Mouse (Mus musculus) ES-E14 (cell line): ENCODE results near the gene Gal. TPM values are rescaled to one million over a fixed set of nuclear protein-coding genes. Genes with fewer than 3 reads are reported as not detected.

Source experiments
- DNase-seq: peaks from one replicate; pipeline ENCODE4 v3.0.0-alpha.2; 2013; ENCODE audit warnings: low read depth, low spot score
- H3K27ac ChIP-seq: 2 replicates; pipeline ENCODE4 v1.5.1; 2012; ENCODE audit warnings: low read depth, mild to moderate bottlenecking, low read length, moderate library complexity, mixed read lengths; ENCODE audit not compliant: poor library complexity, insufficient read depth, severe bottlenecking
- H3K36me3 ChIP-seq: 2 replicates; pipeline ENCODE4 v1.6.1; 2012; ENCODE audit warnings: mild to moderate bottlenecking, low read length, moderate library complexity, mixed read lengths; ENCODE audit not compliant: control insufficient read depth, poor library complexity, insufficient read depth, severe bottlenecking
- H3K4me1 ChIP-seq, 2 experiments: fragments of 150-350 bp in 1 of 2; sonication (generic) in 1 of 2; 2 replicates each; pipeline ENCODE4 v1.6.1; 2012; ENCODE audit warnings: low read length in 2 of 2, mild to moderate bottlenecking in 1 of 2, mixed read lengths in 1 of 2; ENCODE audit not compliant: control insufficient read depth in 2 of 2, insufficient read depth in 2 of 2, poor library complexity in 1 of 2
- H3K4me3 ChIP-seq, 2 experiments: fragments of 150-350 bp in 1 of 2; sonication (generic) in 1 of 2; 2 replicates each; pipeline ENCODE4 v1.5.1; 2012; ENCODE audit warnings: low read length in 2 of 2, low read depth in 1 of 2, mild to moderate bottlenecking in 1 of 2, mixed read lengths in 1 of 2; ENCODE audit not compliant: insufficient read depth in 1 of 2, poor library complexity in 1 of 2, severe bottlenecking in 1 of 2
- H3K9ac ChIP-seq: 2 replicates; pipeline ENCODE4 v1.6.1; 2012; ENCODE audit warnings: low read depth, mild to moderate bottlenecking, low read length, mixed read lengths; ENCODE audit not compliant: poor library complexity, insufficient read depth, severe bottlenecking
- H3K9me3 ChIP-seq: fragments of 150-350 bp; sonication (generic); 2 replicates; pipeline ENCODE4 v1.6.1; 2012; ENCODE audit warnings: low read depth, mild to moderate bottlenecking, low read length; ENCODE audit not compliant: control insufficient read depth, insufficient read depth
- CHD2 ChIP-seq: IDR thresholded peaks from 2 replicates; pipeline ENCODE4 v1.6.1; 2014; ENCODE audit warnings: mild to moderate bottlenecking, low read depth, low read length, inconsistent platforms
- HCFC1 ChIP-seq: IDR thresholded peaks from 2 replicates; pipeline ENCODE4 v1.6.1; 2012; ENCODE audit warnings: low read length, inconsistent platforms, borderline replicate concordance; ENCODE audit not compliant: insufficient read depth
- MAFK ChIP-seq: IDR thresholded peaks from 2 replicates; pipeline ENCODE4 v1.6.1; 2014; ENCODE audit warnings: mild to moderate bottlenecking, low read depth, low read length, inconsistent platforms; ENCODE audit not compliant: insufficient read depth
- ZC3H11A ChIP-seq: IDR thresholded peaks from 2 replicates; pipeline ENCODE4 v1.6.1; 2012; ENCODE audit warnings: low read depth, mild to moderate bottlenecking, inconsistent platforms, low read length, borderline replicate concordance
- ZNF384 ChIP-seq: IDR thresholded peaks from 2 replicates; pipeline ENCODE4 v1.6.1; 2012; ENCODE audit warnings: low read depth, low read length, inconsistent platforms
- in situ Hi-C, 2 experiments: fragments of 600-800 bp; cut with MboI; formaldehyde crosslinking; loops; one replicate each; pipeline ENCODE4 v1.15.1; 2025; ENCODE audit warnings: low sequenced_read_pairs in 2 of 2, inconsistent platforms in 1 of 2; ENCODE audit not compliant: unreplicated experiment in 2 of 2
- total RNA-seq: library from RNA; depleted of rRNA; stranded (reverse); fragments of 300-350 nt; gene quantifications from 2 replicates; pipeline ENCODE4 v1.2.3, GENCODE M21; 2012

The Gal gene
- total RNA-seq, 1 experiment: 0.27 TPM

GRCm38 (mm10) chr19:3451170-3451569 is 36.8 kb upstream of the Gal start:
- DNase-seq: peak; percentile 55
- in situ Hi-C loops: no loop called here
- H3K27ac ChIP-seq: no peak overlapping the region
- peaks cover 10% of the 10 kb centered on the region for H3K36me3 ChIP-seq
- no peak overlapping the region for H3K4me3 ChIP-seq
- TF ChIP-seq ZC3H11A (no peak), ZNF384 (no peak), MAFK (no peak), CHD2 (no peak), HCFC1 (no peak)
- no peak overlapping the region for H3K9ac ChIP-seq
- peaks cover 0 to 2% of the 10 kb centered on the region in 2 experiments; a peak in 1 of 4 replicates for H3K4me1 ChIP-seq
- H3K9me3 ChIP-seq: no peaks in the 10 kb centered on the region

GRCm38 (mm10) chr19:3450714-3451113 is 36.4 kb upstream of the Gal start:
- DNase-seq: no peak
- Histone ChIP-seq H3K36me3 (peaks cover 8% of the 10 kb centered on the region), H3K27ac (no peak overlapping the region), H3K4me3 (no peak overlapping the region), H3K9me3 (no peaks in the 10 kb centered on the region), H3K4me1 (peaks cover 0 to 2% of the 10 kb centered on the region in 2 experiments; a peak in 1 of 4 replicates), H3K9ac (no peak overlapping the region)
- TF ChIP-seq ZC3H11A: no peak
- no peak for TF ChIP-seq CHD2
- no peak for TF ChIP-seq HCFC1
- no peak for TF ChIP-seq ZNF384
- no peak for TF ChIP-seq MAFK
- in situ Hi-C loops: no loop called here

- no peak for DNase-seq
- in situ Hi-C loops: no loop called here
- H3K4me1 ChIP-seq: peaks cover 0 to 2% of the 10 kb centered on the region in 2 experiments; a peak in 1 of 4 replicates
- TF ChIP-seq CHD2 (no peak), ZC3H11A (no peak), HCFC1 (no peak), MAFK (no peak), ZNF384 (no peak)
- no peaks in the 10 kb centered on the region for H3K9me3 ChIP-seq
- H3K4me3 ChIP-seq: no peak overlapping the region
- H3K27ac ChIP-seq: no peak overlapping the region
- no peaks in the 10 kb centered on the region for H3K36me3 ChIP-seq
- H3K9ac ChIP-seq: no peak overlapping the region
Measured at GRCm38 (mm10) chr19:3449248-3449647, 34.9 kb upstream of the Gal start.

DNA sequence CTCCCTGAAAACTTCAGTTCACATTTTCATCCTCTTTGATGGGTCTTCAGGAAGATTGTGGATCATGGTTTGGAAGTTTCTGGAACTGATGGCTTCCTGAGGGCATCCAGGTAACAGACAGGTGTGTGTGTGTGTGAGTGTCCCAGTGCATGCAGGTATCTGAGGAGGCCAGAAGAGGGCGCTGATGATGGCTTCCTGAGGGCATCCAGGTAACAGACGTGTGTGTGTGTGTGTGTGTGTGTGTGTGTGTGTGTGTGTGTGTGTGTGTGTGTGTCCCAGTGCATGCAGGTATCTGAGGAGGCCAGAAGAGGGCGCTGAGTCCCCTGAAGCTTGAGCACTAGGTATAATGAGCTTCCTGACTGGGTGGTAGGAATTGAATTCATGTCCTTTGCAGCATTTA is 33.0 kb upstream of the Gal start:
- TF ChIP-seq CHD2: no peak
- TF ChIP-seq HCFC1: no peak
- TF ChIP-seq MAFK: no peak
- TF ChIP-seq ZC3H11A: no peak
- TF ChIP-seq ZNF384: no peak
- Histone ChIP-seq H3K9ac (no peak overlapping the region), H3K9me3 (no peaks in the 10 kb centered on the region), H3K36me3 (no peaks in the 10 kb centered on the region), H3K4me3 (no peak overlapping the region), H3K27ac (no peak overlapping the region), H3K4me1 (peaks cover 0 to 2% of the 10 kb centered on the region in 2 experiments; a peak in 1 of 4 replicates)
- in situ Hi-C loops: no loop called here
- DNase-seq: peak; percentile 28

DNA sequence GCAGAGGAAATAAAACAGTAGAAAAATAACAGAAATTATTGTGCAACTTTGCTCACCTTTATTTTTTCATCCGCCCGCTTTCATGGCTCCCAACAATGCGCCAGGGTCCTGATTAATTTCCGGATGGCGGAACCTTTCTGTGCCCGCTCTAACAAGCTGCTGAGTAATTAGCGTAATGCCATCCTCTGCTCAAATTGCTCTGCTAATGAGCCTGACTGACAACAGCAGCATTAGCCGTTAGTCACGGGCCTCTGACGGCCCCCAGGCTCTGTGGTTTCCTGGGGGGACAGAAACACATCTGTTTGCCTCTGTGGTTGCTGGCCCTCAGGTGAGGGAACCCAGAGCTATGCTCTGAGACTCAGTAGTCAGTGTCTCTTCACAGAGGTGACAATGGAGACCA is 26.7 kb upstream of the Gal start:
- Histone ChIP-seq H3K4me3 (no peak overlapping the region), H3K9me3 (no peaks in the 10 kb centered on the region), H3K4me1 (peaks cover 0 to 7% of the 10 kb centered on the region in 2 experiments; a peak in 1 of 4 replicates), H3K27ac (no peak overlapping the region), H3K36me3 (no peaks in the 10 kb centered on the region), H3K9ac (no peak overlapping the region)
- TF ChIP-seq MAFK: no peak
- TF ChIP-seq CHD2: no peak
- no peak for TF ChIP-seq HCFC1
- no peak for TF ChIP-seq ZNF384
- TF ChIP-seq ZC3H11A: no peak
- in situ Hi-C loops: no loop called here
- no peak for DNase-seq
